Mouse (Mus musculus): ENCODE measurements around the gene Ifi27l2b. TPM values are rescaled to one million over a fixed set of nuclear protein-coding genes. Genes with fewer than 3 reads are reported as not detected.
A peak's percentile ranks its signal among the peaks of the same experiment; 100 is the strongest.
"Not testable (repeated sequence)": the region's sequence is repeated elsewhere in the genome, so short reads cannot be mapped to it uniquely, and the experiment has no call there.

Gene Ifi27l2b
- total RNA-seq (2021): not detected

- no peak for DNase-seq (ENCODE audit: low spot score in 2 of 2)
- intact Hi-C loops (cut with DNase I): no loop called here
Observed at GRCm38 (mm10) chr12:103457140-103457539, at the start of gene Ifi27l2b. TSS of gene Ifi27l2b (minus strand) at chr12:103457223.

GRCm38 (mm10) chr12:103504402-103504801 is 47.4 kb upstream of the Ifi27l2b start:
- intact Hi-C loops (cut with DNase I): loop anchor here (5.0 kb wide), 1 partner anchor 138 kb away; no protein-coding TSS in a partner anchor
- no peak for DNase-seq (ENCODE audit: low spot score in 2 of 2)

GRCm38 (mm10) chr12:103503300-103503699 is 46.3 kb upstream of the Ifi27l2b start:
- intact Hi-C loops (cut with DNase I): loop anchor here (5.0 kb wide), 1 partner anchor 139 kb away; no protein-coding TSS in a partner anchor
- no peak for DNase-seq (ENCODE audit: low spot score in 2 of 2)

GRCm38 (mm10) chr12:103499261-103499660 is 42.2 kb upstream of the Ifi27l2b start:
- peak in 1 of 2 experiments; percentile 49 for DNase-seq (ENCODE audit: low spot score in 2 of 2)
- intact Hi-C loops (cut with DNase I): loop anchor here (5.0 kb wide), 1 partner anchor 68 kb away; no protein-coding TSS in a partner anchor

- DNase-seq (ENCODE audit: low spot score in 2 of 2): no peak
- intact Hi-C loops (cut with DNase I): loop anchor here (5.0 kb wide), 1 partner anchor 69 kb away; no protein-coding TSS in a partner anchor
Observed at GRCm38 (mm10) chr12:103498768-103499167, 41.7 kb upstream of the Ifi27l2b start.

GRCm38 (mm10) chr12:103494486-103494885 is 37.5 kb upstream of the Ifi27l2b start:
- DNase-seq (ENCODE audit: low spot score in 2 of 2): peak in 1 of 2 experiments; percentile 40
- intact Hi-C loops (cut with DNase I): no loop called here

GRCm38 (mm10) chr12:103492767-103493166 is 35.7 kb upstream of the Ifi27l2b start:
- intact Hi-C loops (cut with DNase I): loop anchor here (1.0 kb wide), 1 partner anchor 66 kb away; no protein-coding TSS in a partner anchor

GRCm38 (mm10) chr12:103491091-103491730 is 34.2 kb upstream of the Ifi27l2b start:
- DNase-seq (ENCODE audit: low spot score in 2 of 2): no peak

More at GRCm38 (mm10) chr12:103492767-103493166, 35.7 kb upstream of the Ifi27l2b start:
- DNase-seq (ENCODE audit: low spot score in 2 of 2): peak; percentile 76 to 78

GRCm38 (mm10) chr12:103487750-103488149 is 30.7 kb upstream of the Ifi27l2b start:
- intact Hi-C loops (cut with DNase I): no loop called here
- no peak for DNase-seq (ENCODE audit: low spot score in 2 of 2)

More at GRCm38 (mm10) chr12:103491091-103491730, 34.2 kb upstream of the Ifi27l2b start:
- intact Hi-C loops (cut with DNase I): no loop called here

GRCm38 (mm10) chr12:103487276-103487675 is 30.3 kb upstream of the Ifi27l2b start:
- intact Hi-C loops (cut with DNase I): no loop called here
- DNase-seq (ENCODE audit: low spot score in 2 of 2): no peak

- DNase-seq (ENCODE audit: low spot score in 2 of 2): no peak
- intact Hi-C loops (cut with DNase I): no loop called here
Observed at GRCm38 (mm10) chr12:103486726-103487125, 29.7 kb upstream of the Ifi27l2b start.

- DNase-seq (ENCODE audit: low spot score in 2 of 2); intact Hi-C loops (cut with DNase I): not testable (repeated sequence)
Observed at GRCm38 (mm10) chr12:103484200-103484972, 27.4 kb upstream of the Ifi27l2b start.

- intact Hi-C loops (cut with DNase I): no loop called here
Observed at GRCm38 (mm10) chr12:103482781-103483180, 25.8 kb upstream of the Ifi27l2b start.

GRCm38 (mm10) chr12:103481671-103482070 is 24.6 kb upstream of the Ifi27l2b start:
- intact Hi-C loops (cut with DNase I): no loop called here
- DNase-seq (ENCODE audit: low spot score in 2 of 2): no peak

More at GRCm38 (mm10) chr12:103482781-103483180, 25.8 kb upstream of the Ifi27l2b start:
- no peak for DNase-seq (ENCODE audit: low spot score in 2 of 2)

GRCm38 (mm10) chr12:103477461-103478015 is 20.5 kb upstream of the Ifi27l2b start:
- intact Hi-C loops (cut with DNase I): loop anchor here (5.0 kb wide), 1 partner anchor 35 kb away; the partner anchor contains the start of gene Ifi27l2a
- DNase-seq (ENCODE audit: low spot score in 2 of 2): no peak

- no peak for DNase-seq (ENCODE audit: low spot score in 2 of 2)
- intact Hi-C loops (cut with DNase I): loop anchor here (5.0 kb wide), 1 partner anchor 35 kb away; the partner anchor contains the start of gene Ifi27l2a
Observed at GRCm38 (mm10) chr12:103476779-103477389, 19.9 kb upstream of the Ifi27l2b start.

- intact Hi-C loops (cut with DNase I): no loop called here
- DNase-seq (ENCODE audit: low spot score in 2 of 2): no peak
Observed at GRCm38 (mm10) chr12:103474481-103474880, 17.5 kb upstream of the Ifi27l2b start.

GRCm38 (mm10) chr12:103456727-103457126 is 296 bp downstream of the Ifi27l2b start:
- intact Hi-C loops (cut with DNase I); DNase-seq (ENCODE audit: low spot score in 2 of 2): not testable (repeated sequence)

- DNase-seq (ENCODE audit: low spot score in 2 of 2): no peak
- intact Hi-C loops (cut with DNase I): no loop called here
Observed at GRCm38 (mm10) chr12:103453361-103453760, 3.7 kb downstream of the Ifi27l2b start.
